Mouse (Mus musculus): ENCODE data around the gene Tmtc1. TPM values are rescaled to one million over a fixed set of nuclear protein-coding genes. Genes with fewer than 3 reads are reported as not detected.

Gene Tmtc1
- polyA plus RNA-seq, 2 experiments: 2.0 to 3.0 TPM

- ATAC-seq (ENCODE audit: low FRiP score, low read depth): no peak
- WGBS: 28% methylated on average over 4 of the region's 4 CpGs
Measured at GRCm38 (mm10) chr6:148390630-148391276, 53.4 kb downstream of the Tmtc1 start.

GRCm38 (mm10) chr6:148387990-148388389, 56.2 kb downstream of the Tmtc1 start:
- Histone ChIP-seq H3K9ac (ENCODE audit: low read depth, low read length, severe bottlenecking) (no peak overlapping the region), H3K4me3 (replicated peaks; ENCODE audit: low read length) (no peak overlapping the region), H3K9me3 (ENCODE audit: control insufficient read depth, low read length) (no peaks in the 10 kb centered on the region), H3K27ac (replicated peaks; ENCODE audit: low read depth, low read length) (no peak overlapping the region), H3K4me2 (replicated peaks; ENCODE audit: low read depth, low read length, severe bottlenecking) (no peak overlapping the region), H3K27me3 (ENCODE audit: control insufficient read depth, insufficient read depth, low read length) (no peaks in the 10 kb centered on the region), H3K4me1 (ENCODE audit: control insufficient read depth, insufficient read depth, low read length) (peaks cover 11% of the 10 kb centered on the region), H3K36me3 (ENCODE audit: control insufficient read depth, insufficient read depth, low read length) (no peaks in the 10 kb centered on the region)
- no peak for ATAC-seq (ENCODE audit: low FRiP score, low read depth)
- no peak for TF ChIP-seq POLR2A (IDR thresholded peaks at IDR 0.05; ENCODE audit: borderline replicate concordance, extremely low read depth, insufficient read depth, insufficient read length)
- no peak for DNase-seq (ENCODE audit: low spot score)
- WGBS: 43% methylated on average over 1 of the region's 1 CpGs

More at GRCm38 (mm10) chr6:148390630-148391276, 53.4 kb downstream of the Tmtc1 start:
- H3K4me3 ChIP-seq (replicated peaks; ENCODE audit: low read length): no peak overlapping the region
- H3K36me3 ChIP-seq (ENCODE audit: control insufficient read depth, insufficient read depth, low read length): no peaks in the 10 kb centered on the region
- DNase-seq (ENCODE audit: low spot score): no peak
- H3K9me3 ChIP-seq (ENCODE audit: control insufficient read depth, low read length): no peaks in the 10 kb centered on the region
- H3K4me1 ChIP-seq (ENCODE audit: control insufficient read depth, insufficient read depth, low read length): peaks cover 7% of the 10 kb centered on the region
- H3K27me3 ChIP-seq (ENCODE audit: control insufficient read depth, insufficient read depth, low read length): no peaks in the 10 kb centered on the region
- no peak for TF ChIP-seq POLR2A (IDR thresholded peaks at IDR 0.05; ENCODE audit: borderline replicate concordance, extremely low read depth, insufficient read depth, insufficient read length)
- H3K9ac ChIP-seq (ENCODE audit: low read depth, low read length, severe bottlenecking): no peak overlapping the region
- H3K4me2 ChIP-seq (replicated peaks; ENCODE audit: low read depth, low read length, severe bottlenecking): no peak overlapping the region
- H3K27ac ChIP-seq (replicated peaks; ENCODE audit: low read depth, low read length): no peak overlapping the region

GRCm38 (mm10) chr6:148384111-148384895, 59.9 kb downstream of the Tmtc1 start:
- H3K9ac ChIP-seq (ENCODE audit: low read depth, low read length, severe bottlenecking): 0 out of 2 replicates have a peak overlapping the region, but pooled peaks have one; percentile 4
- no peaks in the 10 kb centered on the region for H3K27me3 ChIP-seq (ENCODE audit: control insufficient read depth, insufficient read depth, low read length)
- peaks cover 4% of the 10 kb centered on the region; the same call in 1 of the 2 replicates for H3K4me1 ChIP-seq (ENCODE audit: control insufficient read depth, insufficient read depth, low read length)
- H3K9me3 ChIP-seq (ENCODE audit: control insufficient read depth, low read length): no peaks in the 10 kb centered on the region
- no peaks in the 10 kb centered on the region for H3K36me3 ChIP-seq (ENCODE audit: control insufficient read depth, insufficient read depth, low read length)
- H3K4me2 ChIP-seq (replicated peaks; ENCODE audit: low read depth, low read length, severe bottlenecking): no peak overlapping the region
- no peak for DNase-seq (ENCODE audit: low spot score)
- H3K4me3 ChIP-seq (replicated peaks; ENCODE audit: low read length): no peak overlapping the region
- TF ChIP-seq POLR2A (IDR thresholded peaks at IDR 0.05; ENCODE audit: borderline replicate concordance, extremely low read depth, insufficient read depth, insufficient read length): no peak
- H3K27ac ChIP-seq (replicated peaks; ENCODE audit: low read depth, low read length): no peak overlapping the region
- ATAC-seq (ENCODE audit: low FRiP score, low read depth): no peak
- 77% methylated on average over 6 of the region's 6 CpGs for WGBS

- Histone ChIP-seq H3K4me3 (replicated peaks; ENCODE audit: low read length) (no peak overlapping the region), H3K27ac (replicated peaks; ENCODE audit: low read depth, low read length) (no peak overlapping the region), H3K9ac (ENCODE audit: low read depth, low read length, severe bottlenecking) (no peak overlapping the region), H3K9me3 (ENCODE audit: control insufficient read depth, low read length) (no peaks in the 10 kb centered on the region), H3K4me2 (replicated peaks; ENCODE audit: low read depth, low read length, severe bottlenecking) (no peak overlapping the region), H3K27me3 (ENCODE audit: control insufficient read depth, insufficient read depth, low read length) (no peaks in the 10 kb centered on the region), H3K36me3 (ENCODE audit: control insufficient read depth, insufficient read depth, low read length) (no peaks in the 10 kb centered on the region), H3K4me1 (ENCODE audit: control insufficient read depth, insufficient read depth, low read length) (peaks cover 4% of the 10 kb centered on the region; the same call in 1 of the 2 replicates)
- TF ChIP-seq POLR2A (IDR thresholded peaks at IDR 0.05; ENCODE audit: borderline replicate concordance, extremely low read depth, insufficient read depth, insufficient read length): no peak
- DNase-seq (ENCODE audit: low spot score) (no peak), ATAC-seq (ENCODE audit: low FRiP score, low read depth) (no peak)
- WGBS: 85% methylated on average over 9 of the region's 9 CpGs
Measured at GRCm38 (mm10) chr6:148381163-148381782, 62.9 kb downstream of the Tmtc1 start.

GRCm38 (mm10) chr6:148375618-148376209, 68.5 kb downstream of the Tmtc1 start:
- ATAC-seq (ENCODE audit: low FRiP score, low read depth) (no peak), DNase-seq (ENCODE audit: low spot score) (no peak)
- Histone ChIP-seq H3K4me1 (ENCODE audit: control insufficient read depth, insufficient read depth, low read length) (peaks cover 3% of the 10 kb centered on the region; the same call in 1 of the 2 replicates), H3K27me3 (ENCODE audit: control insufficient read depth, insufficient read depth, low read length) (no peaks in the 10 kb centered on the region), H3K4me3 (replicated peaks; ENCODE audit: low read length) (no peak overlapping the region), H3K9ac (ENCODE audit: low read depth, low read length, severe bottlenecking) (no peak overlapping the region), H3K4me2 (replicated peaks; ENCODE audit: low read depth, low read length, severe bottlenecking) (no peak overlapping the region), H3K9me3 (ENCODE audit: control insufficient read depth, low read length) (no peaks in the 10 kb centered on the region), H3K36me3 (ENCODE audit: control insufficient read depth, insufficient read depth, low read length) (no peaks in the 10 kb centered on the region), H3K27ac (replicated peaks; ENCODE audit: low read depth, low read length) (no peak overlapping the region)
- TF ChIP-seq POLR2A (IDR thresholded peaks at IDR 0.05; ENCODE audit: borderline replicate concordance, extremely low read depth, insufficient read depth, insufficient read length): no peak
- WGBS: 56% methylated on average over 3 of the region's 3 CpGs
